Mouse (Mus musculus) neural tube, embryonic 14.5 days (tissue): Measurements from ENCODE around the gene 6430571L13Rik. TPM values are rescaled to one million over a fixed set of nuclear protein-coding genes. Genes with fewer than 3 reads are reported as not detected.
A peak's percentile ranks its signal among the peaks of the same experiment; 100 is the strongest.

Experiments
- ATAC-seq: fragments of 200-750 bp; cut with Nextera tagmentation; 2 replicates; pipeline ENCODE4 v1.8.0; 2017; ENCODE audit warnings: low read depth, mild to moderate bottlenecking, moderate TSS enrichment, moderate library complexity
- H3K27ac ChIP-seq: fragments of 300-500 bp; sonication (generic); 2 replicates; pipeline ENCODE4 v1.5.1; 2014; ENCODE audit warnings: low read depth, mild to moderate bottlenecking, control low read depth, low read length, moderate library complexity, mixed read lengths
- H3K27me3 ChIP-seq: fragments of 300-500 bp; sonication (generic); 2 replicates; pipeline ENCODE4 v1.6.1; 2014; ENCODE audit warnings: low read length; ENCODE audit not compliant: control insufficient read depth, insufficient read depth
- H3K36me3 ChIP-seq: fragments of 300-500 bp; sonication (generic); 2 replicates; pipeline ENCODE4 v1.6.1; 2014; ENCODE audit warnings: low read length, mixed read lengths; ENCODE audit not compliant: control insufficient read depth, insufficient read depth
- H3K4me1 ChIP-seq: fragments of 300-500 bp; sonication (generic); 2 replicates; pipeline ENCODE4 v1.6.1; 2014; ENCODE audit warnings: low read length; ENCODE audit not compliant: control insufficient read depth, insufficient read depth
- H3K4me2 ChIP-seq: fragments of 300-500 bp; sonication (generic); 2 replicates; pipeline ENCODE4 v1.6.1; 2014; ENCODE audit warnings: mild to moderate bottlenecking, low read depth, low read length, control low read depth
- H3K4me3 ChIP-seq: fragments of 300-500 bp; sonication (generic); 2 replicates; pipeline ENCODE4 v1.5.1; 2014; ENCODE audit warnings: low read depth, low read length, control low read depth, mixed read lengths
- H3K9ac ChIP-seq: fragments of 300-500 bp; sonication (generic); replicated peaks from 2 replicates; pipeline ENCODE4 v1.6.1; 2014; ENCODE audit warnings: low read depth, mild to moderate bottlenecking, control low read depth, low read length, mixed read lengths
- H3K9me3 ChIP-seq: fragments of 300-500 bp; sonication (generic); 2 replicates; pipeline ENCODE4 v1.6.1; 2016; ENCODE audit warnings: low read length; ENCODE audit not compliant: control insufficient read depth
- WGBS: fragments of 180-500 bp; shearing (Covaris S2); extraction: QIAGEN DNeasy Blood & Tissue Kit; methylation state at CpG from one replicate; pipeline ENCODE4 v1.1.7; 2014; 5-methylcytosine and 5-hydroxymethylcytosine counted together
- polyA plus RNA-seq: library from polyadenylated mRNA; unstranded; fragments of >200 nt; fragmentation: Nextera tagmentation; extraction: Ambion mirVana; gene quantifications from 2 replicates; pipeline ENCODE4 v1.2.1, GENCODE M21; 2014

6430571L13Rik gene
- polyA plus RNA-seq, 1 experiment from 2014 or later: 4.3 TPM

DNA sequence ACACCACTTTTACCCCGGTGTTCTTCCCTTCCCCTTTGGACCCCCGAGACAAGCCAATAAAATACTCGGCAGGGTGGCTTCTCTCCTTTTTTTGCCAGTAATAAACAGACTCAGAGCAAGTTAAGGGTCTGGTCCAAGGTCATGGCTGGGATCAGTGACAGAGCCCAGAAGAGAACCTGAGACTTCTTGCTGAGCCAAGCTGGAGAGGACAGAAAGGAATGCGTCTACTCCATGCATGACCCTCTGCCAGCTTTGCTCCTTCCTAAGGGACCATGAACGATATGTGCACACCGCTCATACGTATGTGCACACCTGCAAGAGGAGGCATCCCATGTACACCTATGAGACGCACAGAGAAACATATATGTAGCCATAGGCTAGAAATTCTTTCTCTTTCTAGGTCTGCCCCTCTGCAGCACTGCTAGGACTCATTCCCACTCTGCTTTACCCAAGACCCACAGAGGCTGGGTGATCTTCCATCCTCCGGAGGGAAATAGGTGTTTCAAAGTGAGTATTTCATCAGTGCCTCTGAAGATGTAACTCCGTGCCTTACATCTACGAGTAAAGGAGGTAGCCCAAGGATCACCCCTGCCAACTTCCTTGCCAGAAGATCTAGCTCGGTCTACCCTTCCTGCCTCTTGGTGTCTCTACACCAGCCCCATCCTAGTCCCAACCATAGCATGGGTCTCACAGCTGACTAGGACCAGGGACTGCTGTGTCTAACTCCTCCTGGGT is 676 bp downstream of the 6430571L13Rik start:
- Histone ChIP-seq H3K27ac (peak overlapping the region; percentile 55; the same call in 1 of the 2 replicates), H3K4me1 (peaks cover 20% of the 10 kb centered on the region), H3K36me3 (no peaks in the 10 kb centered on the region), H3K27me3 (no peaks in the 10 kb centered on the region), H3K4me3 (peak overlapping the region; percentile 64), H3K9me3 (no peaks in the 10 kb centered on the region), H3K9ac (peak overlapping the region; percentile 73), H3K4me2 (peak overlapping the region; percentile 79)
- ATAC-seq: no peak
- WGBS: 50% methylated on average over 12 of the region's 12 CpGs

DNA sequence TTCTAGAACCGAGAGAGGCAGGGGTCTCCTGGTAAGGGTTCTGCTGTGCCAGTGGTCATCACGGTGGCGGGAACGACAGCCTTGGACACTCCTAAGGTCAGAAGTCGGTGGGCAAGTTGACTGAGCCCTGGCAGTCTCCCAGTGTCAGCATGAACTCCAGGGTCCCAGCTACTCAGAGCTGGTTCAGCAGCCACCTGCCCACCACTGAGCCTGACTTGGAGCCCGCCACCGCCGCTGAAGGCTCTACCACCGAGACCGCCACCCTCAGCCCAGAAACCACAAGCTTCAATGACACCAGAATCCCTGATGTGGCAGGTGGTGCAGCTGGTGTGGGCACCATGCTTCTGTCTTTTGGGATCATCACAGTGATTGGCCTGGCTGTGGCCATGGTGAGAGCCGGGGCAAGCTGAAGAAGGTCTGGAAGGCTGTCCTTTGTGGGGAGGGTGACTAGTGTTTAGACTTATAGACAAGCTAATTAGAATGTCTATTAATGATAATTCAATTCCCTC is 1.9 kb downstream of the 6430571L13Rik start:
- Histone ChIP-seq H3K27me3 (no peaks in the 10 kb centered on the region), H3K4me2 (no peak overlapping the region), H3K36me3 (peaks cover 4% of the 10 kb centered on the region; the same call in 1 of the 2 replicates), H3K27ac (no peak overlapping the region), H3K9ac (no peak overlapping the region), H3K9me3 (no peaks in the 10 kb centered on the region), H3K4me3 (no peak overlapping the region), H3K4me1 (peaks cover 19% of the 10 kb centered on the region)
- ATAC-seq: no peak
- WGBS: 87% methylated on average over 11 of the region's 11 CpGs

DNA sequence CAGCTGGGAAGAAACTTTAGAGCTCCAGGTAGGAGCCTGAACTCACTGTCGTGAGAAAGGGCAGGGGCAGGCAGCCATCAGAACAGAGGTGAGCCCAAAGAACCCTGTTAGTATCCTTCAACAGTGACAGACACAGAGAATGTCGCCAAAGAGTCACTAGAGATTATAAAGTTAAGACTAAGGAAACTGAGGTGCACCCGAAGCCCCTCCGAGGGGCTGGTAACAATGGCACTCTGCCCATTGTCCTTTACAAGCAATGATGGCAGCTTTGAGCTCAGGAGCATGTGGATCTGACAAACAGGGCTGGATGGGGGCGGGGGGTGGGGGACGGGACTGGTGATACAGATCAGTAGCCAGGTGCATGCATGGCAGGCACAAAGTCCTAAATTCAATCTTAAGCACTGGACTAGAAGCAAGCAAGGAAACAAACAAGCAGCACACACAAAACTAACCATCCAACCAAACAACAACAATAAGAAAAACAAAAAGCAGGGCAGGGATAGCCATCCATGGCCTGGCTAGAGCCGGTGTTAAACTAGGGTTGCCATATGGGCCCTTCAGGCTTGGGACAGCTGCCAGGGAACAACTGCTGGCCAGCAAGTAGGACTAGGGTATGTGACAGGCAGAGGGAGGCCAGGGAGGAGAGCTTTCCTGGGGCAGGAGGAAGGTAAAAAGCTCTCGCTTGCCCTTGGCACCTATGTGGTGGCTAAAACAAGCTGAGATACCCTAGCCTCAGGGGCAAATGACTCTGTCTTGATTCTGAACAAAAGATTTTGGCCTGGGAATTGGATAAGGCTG is 2.9 kb downstream of the 6430571L13Rik start:
- Histone ChIP-seq H3K4me1 (peaks cover 13% of the 10 kb centered on the region; the same call in 1 of the 2 replicates), H3K36me3 (peaks cover 9% of the 10 kb centered on the region; the same call in 1 of the 2 replicates), H3K27ac (no peak overlapping the region), H3K4me2 (no peak overlapping the region), H3K9ac (no peak overlapping the region), H3K9me3 (no peaks in the 10 kb centered on the region), H3K27me3 (no peaks in the 10 kb centered on the region), H3K4me3 (no peak overlapping the region)
- ATAC-seq: no peak
- 73% methylated on average over 8 of the region's 8 CpGs for WGBS

DNA sequence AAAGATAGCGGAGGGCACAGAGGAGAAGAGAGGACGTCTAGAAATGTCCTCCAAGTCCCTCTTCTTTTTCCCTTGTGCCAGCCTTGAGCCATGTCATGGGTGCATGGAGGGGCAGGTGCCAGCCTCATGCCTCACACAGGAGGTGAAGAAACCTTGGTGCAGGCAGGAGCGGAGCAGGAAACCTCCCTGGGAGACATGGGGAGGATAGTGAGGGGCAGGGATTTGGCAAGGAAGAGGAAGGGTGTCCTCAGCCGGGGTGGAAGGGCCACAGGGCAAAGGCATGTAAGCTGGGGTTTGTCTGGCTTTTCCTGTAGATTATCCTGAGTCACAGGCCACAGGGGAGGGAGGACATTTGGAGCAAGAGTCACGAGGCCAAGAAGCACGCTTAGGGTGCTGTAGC is 3.6 kb downstream of the 6430571L13Rik start:
- peaks cover 9% of the 10 kb centered on the region; the same call in 1 of the 2 replicates for H3K36me3 ChIP-seq
- no peaks in the 10 kb centered on the region for H3K9me3 ChIP-seq
- WGBS: 78% methylated on average over 6 of the region's 6 CpGs
- no peak overlapping the region for H3K27ac ChIP-seq
- H3K4me1 ChIP-seq: 0 out of 2 replicates have a peak, but pooled peaks cover 9% of the 10 kb centered on the region
- H3K4me3 ChIP-seq: no peak overlapping the region
- ATAC-seq: no peak
- no peaks in the 10 kb centered on the region for H3K27me3 ChIP-seq
- no peak overlapping the region for H3K4me2 ChIP-seq
- no peak overlapping the region for H3K9ac ChIP-seq

DNA sequence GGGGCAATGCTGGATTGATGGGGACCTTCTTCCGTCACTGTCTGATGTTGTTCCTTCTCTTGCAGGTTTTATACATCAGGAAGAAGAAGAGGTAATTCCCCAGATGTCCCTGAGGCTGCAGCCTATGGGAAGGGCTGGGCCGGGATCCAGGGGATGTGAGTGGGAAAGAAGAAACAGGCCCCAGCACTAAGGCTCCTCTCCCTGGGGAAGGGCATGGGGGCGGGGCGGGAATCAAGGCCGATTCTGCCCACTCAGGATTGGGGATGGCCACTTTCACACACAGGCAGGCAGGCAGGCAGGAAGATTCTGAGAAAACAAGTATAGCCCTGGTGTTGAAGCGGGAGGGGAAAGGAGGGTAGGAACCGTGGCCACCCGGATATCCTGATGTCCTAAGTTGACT is 5.7 kb downstream of the 6430571L13Rik start:
- Histone ChIP-seq H3K36me3 (peaks cover 9% of the 10 kb centered on the region; the same call in 1 of the 2 replicates), H3K4me2 (no peak overlapping the region), H3K27ac (no peak overlapping the region), H3K4me1 (0 out of 2 replicates have a peak, but pooled peaks cover 2% of the 10 kb centered on the region), H3K4me3 (no peak overlapping the region), H3K9me3 (no peaks in the 10 kb centered on the region), H3K27me3 (no peaks in the 10 kb centered on the region), H3K9ac (no peak overlapping the region)
- 89% methylated on average over 8 of the region's 8 CpGs for WGBS
- ATAC-seq: no peak

DNA sequence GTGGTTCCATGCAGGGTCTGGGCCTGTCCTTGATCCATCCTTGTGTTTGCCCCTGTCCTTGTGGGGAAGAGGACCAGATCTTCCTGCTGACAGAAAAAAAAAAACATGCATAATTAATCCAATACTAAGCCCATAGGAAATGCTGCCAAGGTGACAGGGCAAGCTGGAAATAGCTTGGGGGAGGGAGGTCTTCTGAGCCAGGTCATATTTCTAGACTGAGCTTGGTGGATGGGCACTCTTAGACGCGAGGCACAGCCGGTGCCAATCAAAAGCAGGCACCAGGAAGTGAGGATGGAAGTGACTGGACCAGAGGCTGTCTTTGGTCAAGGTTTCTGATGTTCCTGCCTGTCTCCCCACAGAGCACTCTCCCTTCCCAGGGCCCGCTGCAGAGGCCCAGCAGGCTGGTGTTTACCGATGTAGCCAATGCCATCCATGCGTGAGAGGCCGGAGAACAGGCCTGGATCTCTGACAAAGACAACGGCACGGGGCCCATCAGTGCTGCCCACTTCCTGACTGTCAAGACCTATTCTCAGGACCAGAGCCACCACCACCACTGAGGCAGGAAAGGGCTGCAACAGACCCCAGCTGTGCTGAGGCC is 7.3 kb downstream of the 6430571L13Rik start:
- no peak overlapping the region for H3K4me2 ChIP-seq
- H3K4me1 ChIP-seq: no peaks in the 10 kb centered on the region
- H3K36me3 ChIP-seq: peaks cover 9% of the 10 kb centered on the region; the same call in 1 of the 2 replicates
- H3K4me3 ChIP-seq: no peak overlapping the region
- no peak overlapping the region for H3K9ac ChIP-seq
- no peak for ATAC-seq
- 80% methylated on average over 9 of the region's 9 CpGs for WGBS
- no peak overlapping the region for H3K27ac ChIP-seq
- no peaks in the 10 kb centered on the region for H3K27me3 ChIP-seq
- no peaks in the 10 kb centered on the region for H3K9me3 ChIP-seq

DNA sequence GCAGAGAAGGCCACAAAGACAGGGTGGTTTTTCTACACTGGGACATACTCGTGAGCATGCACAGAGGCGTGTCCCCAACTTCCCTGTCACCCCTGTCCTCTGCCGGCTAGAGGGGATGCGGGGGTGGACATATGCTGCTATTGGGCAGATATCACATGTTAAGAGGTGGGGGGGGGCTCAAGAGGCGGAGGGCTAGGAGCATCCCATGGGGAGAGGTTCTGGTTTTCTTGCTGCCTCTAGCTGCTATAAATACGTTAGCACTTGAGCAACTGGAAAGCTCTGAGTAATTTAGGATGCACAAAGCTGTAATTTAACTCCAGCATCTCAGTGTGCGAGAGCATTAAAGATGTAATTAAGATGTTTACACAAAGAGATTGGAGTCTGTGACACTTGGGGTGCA is 8.9 kb downstream of the 6430571L13Rik start:
- H3K27ac ChIP-seq: no peak overlapping the region
- no peak overlapping the region for H3K4me3 ChIP-seq
- no peak for ATAC-seq
- no peak overlapping the region for H3K9ac ChIP-seq
- H3K9me3 ChIP-seq: no peaks in the 10 kb centered on the region
- no peaks in the 10 kb centered on the region for H3K4me1 ChIP-seq
- H3K36me3 ChIP-seq: peaks cover 9% of the 10 kb centered on the region; the same call in 1 of the 2 replicates
- 41% methylated on average over 7 of the region's 7 CpGs for WGBS
- no peaks in the 10 kb centered on the region for H3K27me3 ChIP-seq
- H3K4me2 ChIP-seq: no peak overlapping the region

DNA sequence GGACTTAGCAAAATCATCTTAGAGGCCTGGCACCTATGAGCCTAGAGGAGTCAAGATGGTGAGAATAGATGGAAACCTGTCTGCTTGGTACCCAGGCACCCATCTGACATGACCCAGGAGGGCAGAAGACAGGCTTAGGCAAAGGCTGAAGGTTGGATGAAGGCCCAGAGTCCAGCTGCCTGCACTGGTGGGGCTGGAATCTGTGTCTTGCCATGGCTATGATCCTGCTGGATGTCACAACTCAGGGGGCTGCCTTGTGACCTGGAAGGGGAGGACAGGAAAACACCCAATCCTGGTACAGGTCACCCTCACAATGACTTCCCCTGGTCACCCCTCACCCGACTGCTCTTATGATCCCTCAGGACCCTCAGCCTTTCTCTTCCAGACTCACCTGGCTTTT is 14.4 kb downstream of the 6430571L13Rik start:
- no peaks in the 10 kb centered on the region for H3K4me1 ChIP-seq
- H3K27me3 ChIP-seq: no peaks in the 10 kb centered on the region
- no peak overlapping the region for H3K4me2 ChIP-seq
- ATAC-seq: no peak
- H3K9me3 ChIP-seq: no peaks in the 10 kb centered on the region
- H3K9ac ChIP-seq: no peak overlapping the region
- H3K36me3 ChIP-seq: no peaks in the 10 kb centered on the region
- WGBS: 71% methylated on average over 1 of the region's 1 CpGs
- H3K27ac ChIP-seq: no peak overlapping the region
- no peak overlapping the region for H3K4me3 ChIP-seq
